Mouse (Mus musculus): ENCODE data around the gene Mcf2. TPM values are rescaled to one million over a fixed set of nuclear protein-coding genes. Genes with fewer than 3 reads are reported as not detected.

The Mcf2 gene
- polyA plus RNA-seq, 1 experiment from 2014 or later, result not detected

- Histone ChIP-seq H3K27me3 (ENCODE audit: control insufficient read depth, insufficient read depth, low read length) (no peaks in the 10 kb centered on the region), H3K36me3 (ENCODE audit: control insufficient read depth, insufficient read depth, low read length) (no peaks in the 10 kb centered on the region), H3K4me3 (ENCODE audit: low read depth, low read length) (no peak overlapping the region), H3K4me2 (replicated peaks; ENCODE audit: low read depth, low read length) (no peak overlapping the region), H3K9me3 (ENCODE audit: control insufficient read depth, low read depth, low read length) (no peaks in the 10 kb centered on the region), H3K27ac (ENCODE audit: low read length) (no peak overlapping the region), H3K9ac (replicated peaks; ENCODE audit: low read depth, low read length) (no peak overlapping the region), H3K4me1 (ENCODE audit: control insufficient read depth, insufficient read depth, low read length) (no peaks in the 10 kb centered on the region)
- WGBS, result 85% methylated on average over 1 of the region's 1 CpGs
- ATAC-seq (ENCODE audit: insufficient number of reproducible peaks, insufficient read depth, low FRiP score, low read depth), result no peak
Measured at GRCm38 (mm10) chrX:60075359-60075758, 103.5 kb downstream of the Mcf2 start.

- no peaks in the 10 kb centered on the region for H3K36me3 ChIP-seq (ENCODE audit: control insufficient read depth, insufficient read depth, low read length)
- no peak overlapping the region for H3K4me2 ChIP-seq (replicated peaks; ENCODE audit: low read depth, low read length)
- no peaks in the 10 kb centered on the region for H3K4me1 ChIP-seq (ENCODE audit: control insufficient read depth, insufficient read depth, low read length)
- no peak overlapping the region for H3K27ac ChIP-seq (ENCODE audit: low read length)
- H3K4me3 ChIP-seq (ENCODE audit: low read depth, low read length), result no peak overlapping the region
- peak; percentile 85 for ATAC-seq (ENCODE audit: insufficient number of reproducible peaks, insufficient read depth, low FRiP score, low read depth)
- 60% methylated on average over 9 of the region's 9 CpGs for WGBS
- no peak overlapping the region for H3K9ac ChIP-seq (replicated peaks; ENCODE audit: low read depth, low read length)
- no peaks in the 10 kb centered on the region for H3K27me3 ChIP-seq (ENCODE audit: control insufficient read depth, insufficient read depth, low read length)
- no peaks in the 10 kb centered on the region for H3K9me3 ChIP-seq (ENCODE audit: control insufficient read depth, low read depth, low read length)
Measured at GRCm38 (mm10) chrX:60055185-60055584, 123.7 kb downstream of the Mcf2 start.

- Histone ChIP-seq H3K9me3 (ENCODE audit: control insufficient read depth, low read depth, low read length) (no peaks in the 10 kb centered on the region), H3K36me3 (ENCODE audit: control insufficient read depth, insufficient read depth, low read length) (no peaks in the 10 kb centered on the region), H3K27me3 (ENCODE audit: control insufficient read depth, insufficient read depth, low read length) (no peaks in the 10 kb centered on the region), H3K4me1 (ENCODE audit: control insufficient read depth, insufficient read depth, low read length) (no peaks in the 10 kb centered on the region), H3K4me3 (ENCODE audit: low read depth, low read length) (no peak overlapping the region), H3K9ac (replicated peaks; ENCODE audit: low read depth, low read length) (no peak overlapping the region), H3K4me2 (replicated peaks; ENCODE audit: low read depth, low read length) (no peak overlapping the region), H3K27ac (ENCODE audit: low read length) (no peak overlapping the region)
- WGBS, result 82% methylated on average over 1 of the region's 1 CpGs
- ATAC-seq (ENCODE audit: insufficient number of reproducible peaks, insufficient read depth, low FRiP score, low read depth), result no peak
Measured at GRCm38 (mm10) chrX:60054745-60055144, 124.1 kb downstream of the Mcf2 start.

- Histone ChIP-seq H3K9ac (replicated peaks; ENCODE audit: low read depth, low read length) (no peak overlapping the region), H3K4me1 (ENCODE audit: control insufficient read depth, insufficient read depth, low read length) (no peaks in the 10 kb centered on the region), H3K27ac (ENCODE audit: low read length) (no peak overlapping the region), H3K27me3 (ENCODE audit: control insufficient read depth, insufficient read depth, low read length) (no peaks in the 10 kb centered on the region), H3K36me3 (ENCODE audit: control insufficient read depth, insufficient read depth, low read length) (no peaks in the 10 kb centered on the region), H3K9me3 (ENCODE audit: control insufficient read depth, low read depth, low read length) (no peaks in the 10 kb centered on the region), H3K4me3 (ENCODE audit: low read depth, low read length) (no peak overlapping the region), H3K4me2 (replicated peaks; ENCODE audit: low read depth, low read length) (no peak overlapping the region)
- no peak for ATAC-seq (ENCODE audit: insufficient number of reproducible peaks, insufficient read depth, low FRiP score, low read depth)
- WGBS, result 20% methylated on average over 3 of the region's 3 CpGs
Measured at GRCm38 (mm10) chrX:60026654-60027053, 152.2 kb downstream of the Mcf2 start.

- Histone ChIP-seq H3K4me2 (replicated peaks; ENCODE audit: low read depth, low read length) (no peak overlapping the region), H3K36me3 (ENCODE audit: control insufficient read depth, insufficient read depth, low read length) (no peaks in the 10 kb centered on the region), H3K27me3 (ENCODE audit: control insufficient read depth, insufficient read depth, low read length) (no peaks in the 10 kb centered on the region), H3K27ac (ENCODE audit: low read length) (no peak overlapping the region), H3K9me3 (ENCODE audit: control insufficient read depth, low read depth, low read length) (no peaks in the 10 kb centered on the region), H3K4me1 (ENCODE audit: control insufficient read depth, insufficient read depth, low read length) (no peaks in the 10 kb centered on the region), H3K9ac (replicated peaks; ENCODE audit: low read depth, low read length) (no peak overlapping the region), H3K4me3 (ENCODE audit: low read depth, low read length) (no peak overlapping the region)
- whole genome bisulfite sequencing, result 88% methylated on average over 2 of the region's 2 CpGs
- no peak for ATAC-seq (ENCODE audit: insufficient number of reproducible peaks, insufficient read depth, low FRiP score, low read depth)
Measured at GRCm38 (mm10) chrX:60021595-60021994, 157.3 kb downstream of the Mcf2 start.

- H3K9ac ChIP-seq (replicated peaks; ENCODE audit: low read depth, low read length), result no peak overlapping the region
- H3K9me3 ChIP-seq (ENCODE audit: control insufficient read depth, low read depth, low read length), result no peaks in the 10 kb centered on the region
- no peaks in the 10 kb centered on the region for H3K36me3 ChIP-seq (ENCODE audit: control insufficient read depth, insufficient read depth, low read length)
- no peaks in the 10 kb centered on the region for H3K27me3 ChIP-seq (ENCODE audit: control insufficient read depth, insufficient read depth, low read length)
- no peak overlapping the region for H3K4me2 ChIP-seq (replicated peaks; ENCODE audit: low read depth, low read length)
- H3K4me3 ChIP-seq (ENCODE audit: low read depth, low read length), result no peak overlapping the region
- no peak overlapping the region for H3K27ac ChIP-seq (ENCODE audit: low read length)
- no peaks in the 10 kb centered on the region for H3K4me1 ChIP-seq (ENCODE audit: control insufficient read depth, insufficient read depth, low read length)
- no peak for ATAC-seq (ENCODE audit: insufficient number of reproducible peaks, insufficient read depth, low FRiP score, low read depth)
- 77% methylated on average over 4 of the region's 4 CpGs for WGBS
Measured at GRCm38 (mm10) chrX:60021007-60021406, 157.9 kb downstream of the Mcf2 start.

GRCm38 (mm10) chrX:60014588-60014987 is 164.3 kb downstream of the Mcf2 start:
- H3K4me1 ChIP-seq (ENCODE audit: control insufficient read depth, insufficient read depth, low read length), result no peaks in the 10 kb centered on the region
- H3K4me2 ChIP-seq (replicated peaks; ENCODE audit: low read depth, low read length), result no peak overlapping the region
- H3K4me3 ChIP-seq (ENCODE audit: low read depth, low read length), result no peak overlapping the region
- no peak for ATAC-seq (ENCODE audit: insufficient number of reproducible peaks, insufficient read depth, low FRiP score, low read depth)
- WGBS, result 75% methylated on average over 1 of the region's 1 CpGs
- no peaks in the 10 kb centered on the region for H3K9me3 ChIP-seq (ENCODE audit: control insufficient read depth, low read depth, low read length)
- H3K27ac ChIP-seq (ENCODE audit: low read length), result no peak overlapping the region
- no peaks in the 10 kb centered on the region for H3K36me3 ChIP-seq (ENCODE audit: control insufficient read depth, insufficient read depth, low read length)
- H3K27me3 ChIP-seq (ENCODE audit: control insufficient read depth, insufficient read depth, low read length), result no peaks in the 10 kb centered on the region
- no peak overlapping the region for H3K9ac ChIP-seq (replicated peaks; ENCODE audit: low read depth, low read length)

- H3K4me2 ChIP-seq (replicated peaks; ENCODE audit: low read depth, low read length), result no peak overlapping the region
- H3K27ac ChIP-seq (ENCODE audit: low read length), result no peak overlapping the region
- no peak overlapping the region for H3K9ac ChIP-seq (replicated peaks; ENCODE audit: low read depth, low read length)
- no peaks in the 10 kb centered on the region for H3K9me3 ChIP-seq (ENCODE audit: control insufficient read depth, low read depth, low read length)
- no peak for ATAC-seq (ENCODE audit: insufficient number of reproducible peaks, insufficient read depth, low FRiP score, low read depth)
- no peaks in the 10 kb centered on the region for H3K27me3 ChIP-seq (ENCODE audit: control insufficient read depth, insufficient read depth, low read length)
- no peaks in the 10 kb centered on the region for H3K4me1 ChIP-seq (ENCODE audit: control insufficient read depth, insufficient read depth, low read length)
- no peaks in the 10 kb centered on the region for H3K36me3 ChIP-seq (ENCODE audit: control insufficient read depth, insufficient read depth, low read length)
- no peak overlapping the region for H3K4me3 ChIP-seq (ENCODE audit: low read depth, low read length)
Measured at GRCm38 (mm10) chrX:60013084-60013676, 165.7 kb downstream of the Mcf2 start.
